ENCODE assay signal across 8 mouse cellular contexts in genomic region chr15:99391975-99392374, GRCm38 (mm10). TPM values are rescaled to one million over a fixed set of nuclear protein-coding genes. Genes with fewer than 3 reads are reported as not detected.
DNase-seq lines count a peak whose midpoint lies in the region; ATAC-seq and TF ChIP-seq lines count a peak whose summit lies in the region.

No protein-coding gene starts in this region.

- no peaks in the 10 kb centered on the region for H3K27me3 ChIP-seq in intestine, postnatal 0 days (replicated peaks; ENCODE audit: control insufficient read depth, insufficient read depth, low read length)

- DNase-seq in gastrocnemius, adult 2 months: no peak
- no peak for DNase-seq in gastrocnemius, postnatal 36 days
- no peak for DNase-seq in ovary, postnatal 10 days (ENCODE audit: low spot score)
- no peak for DNase-seq in urinary bladder, adult 2 months (ENCODE audit: low spot score)
- DNase-seq in lung, adult 2 months: no peak

- peak overlapping the region; percentile 99 for H3K27ac ChIP-seq in gastrocnemius, adult 2 months
- H3K27ac ChIP-seq in brown adipose tissue, adult 24 weeks (replicated peaks; ENCODE audit: low read depth, low read length): peak overlapping the region; percentile 62
- H3K27ac ChIP-seq in intestine, postnatal 0 days (ENCODE audit: low read depth, low read length): peak overlapping the region; percentile 76
- peak overlapping the region; percentile 91 for H3K27ac ChIP-seq in macrophage

- H3K9ac ChIP-seq in intestine, postnatal 0 days (ENCODE audit: low read depth, low read length): peak overlapping the region; percentile 50; the same call in 1 of the 2 replicates

- H3K4me3 ChIP-seq in gastrocnemius, adult 2 months: peak overlapping the region; percentile 93
- peak overlapping the region; percentile 49 for H3K4me3 ChIP-seq in brown adipose tissue, adult 24 weeks (ENCODE audit: insufficient read depth, low read depth, low read length)
- peak overlapping the region; percentile 96 for H3K4me3 ChIP-seq in intestine, postnatal 0 days (ENCODE audit: low read depth, low read length)
- H3K4me3 ChIP-seq in macrophage (ENCODE audit: inconsistent target): peak overlapping the region; percentile 97
- no peak overlapping the region for H3K4me3 ChIP-seq in lung, adult 2 months (replicated peaks; ENCODE audit: extremely low read depth, low read depth, low read length)

- no peak for ATAC-seq in intestine, postnatal 0 days

- H3K4me2 ChIP-seq in intestine, postnatal 0 days (replicated peaks; ENCODE audit: low read depth): peak overlapping the region; percentile 70

- WGBS in intestine, postnatal 0 days: 46% methylated on average over 6 of the region's 6 CpGs
- 85% methylated on average over 5 of the region's 6 CpGs for WGBS in macrophage (ENCODE audit: missing documents)
- 62% methylated on average over 6 of the region's 6 CpGs for WGBS in lung, adult 2 months

- no peak for TF ChIP-seq CTCF in gastrocnemius, adult 2 months (IDR thresholded peaks at IDR 0.05)
- no peak for TF ChIP-seq CTCF in intestine, postnatal 0 days (IDR thresholded peaks at IDR 0.05; ENCODE audit: low read depth)
- no peak for TF ChIP-seq CTCF in lung, adult 2 months (IDR thresholded peaks at IDR 0.05; ENCODE audit: insufficient read depth, low read length)

- no peak for TF ChIP-seq POLR2A in lung, adult 2 months (IDR thresholded peaks at IDR 0.05; ENCODE audit: borderline replicate concordance, extremely low read depth, low read depth, low read length)

- peaks cover 41% of the 10 kb centered on the region for H3K79me2 ChIP-seq in macrophage (ENCODE audit: inconsistent target)

- H3K36me3 ChIP-seq in intestine, postnatal 0 days (ENCODE audit: control insufficient read depth, insufficient read depth): no peaks in the 10 kb centered on the region
- H3K36me3 ChIP-seq in macrophage (ENCODE audit: inconsistent target): no peaks in the 10 kb centered on the region

- no peaks in the 10 kb centered on the region for H3K9me3 ChIP-seq in intestine, postnatal 0 days (ENCODE audit: control insufficient read depth)

- H3K4me1 ChIP-seq in brown adipose tissue, adult 24 weeks (ENCODE audit: control insufficient read depth, insufficient read depth, insufficient read length, low read length): peaks cover 11% of the 10 kb centered on the region
- H3K4me1 ChIP-seq in intestine, postnatal 0 days (replicated peaks; ENCODE audit: control insufficient read depth, insufficient read depth, low read length): peaks cover 6% of the 10 kb centered on the region
- H3K4me1 ChIP-seq in lung, adult 2 months (ENCODE audit: control insufficient read depth, insufficient read depth, low read length): peaks cover 19% of the 10 kb centered on the region

- intact Hi-C loops in gastrocnemius, adult 2 months (cut with DNase I): no loop called here
- intact Hi-C loops in gastrocnemius, postnatal 36 days (cut with DNase I): no loop called here

RNA-seq across cellular contexts. Expression of gene Tmbim6, which starts 0.7 kb away (rescaled TPM):
- total RNA-seq in gastrocnemius, adult 2 months (2021): 100 to 1,000 TPM; 181 to 184 TPM
- total RNA-seq in gastrocnemius, postnatal 36 days (2021): 100 to 1,000 TPM; 165 to 172 TPM
- polyA plus RNA-seq in brown adipose tissue, adult 24 weeks (2012; ENCODE audit: insufficient read depth, insufficient read length, missing spikeins): 290 and 634 TPM in 2 replicates
- 1,126 and 1,190 TPM in 2 replicates for polyA plus RNA-seq in intestine, postnatal 0 days (2015; fragmentation: Nextera tagmentation; extraction: Ambion mirVana)
- 100 to 1,000 TPM; 200 to 542 (median 362) TPM for total RNA-seq in macrophage (2018; cell fraction: chromatin; rRNA removed)
- total RNA-seq in macrophage (2018; cell fraction: cytosol; rRNA removed): 100 to 1,000 TPM; 437 to 919 (median 656) TPM
- total RNA-seq in macrophage (2018; cell fraction: nucleus; rRNA removed): 1,000 to 10,000 TPM in 5 of 26 experiments, 100 to 1,000 TPM in 21; 516 to 1,185 (median 814) TPM
- 449 to 584 TPM (median 516 TPM) in 3 replicates for polyA plus RNA-seq in macrophage (2018)
- 331 and 342 TPM in 2 replicates for polyA plus RNA-seq in urinary bladder, adult 2 months (2012; rRNA removed)
- 1,026 and 1,059 TPM in 2 replicates for polyA plus RNA-seq in lung, adult 2 months (2012; rRNA removed)

RNA-seq across cellular contexts. Expression of gene Fmnl3, which starts 21.7 kb away (rescaled TPM):
- 1 to 10 TPM; 5.5 to 7.2 TPM for total RNA-seq in gastrocnemius, adult 2 months (2021)
- 1 to 10 TPM; 6.6 to 7.0 TPM for total RNA-seq in gastrocnemius, postnatal 36 days (2021)
- polyA plus RNA-seq in brown adipose tissue, adult 24 weeks (2012; ENCODE audit: insufficient read depth, insufficient read length, missing spikeins): 3.6 and 6.7 TPM in 2 replicates
- 5.6 and 5.9 TPM in 2 replicates for polyA plus RNA-seq in intestine, postnatal 0 days (2015; fragmentation: Nextera tagmentation; extraction: Ambion mirVana)
- 10 to 100 TPM in 21 of 26 experiments, 1 to 10 TPM in 5; 2.4 to 38.1 (median 15.1) TPM for total RNA-seq in macrophage (2018; cell fraction: chromatin; rRNA removed)
- total RNA-seq in macrophage (2018; cell fraction: cytosol; rRNA removed): 10 to 100 TPM in 7 of 26 experiments, 1 to 10 TPM in 19; 5.2 to 12.7 (median 9.1) TPM
- total RNA-seq in macrophage (2018; cell fraction: nucleus; rRNA removed): 10 to 100 TPM in 13 of 26 experiments, 1 to 10 TPM in 13; 4.9 to 30.3 (median 9.9) TPM
- 7.2 to 21.2 TPM (median 8.2 TPM) in 3 replicates for polyA plus RNA-seq in macrophage (2018)
- 8.9 and 9.9 TPM in 2 replicates for polyA plus RNA-seq in urinary bladder, adult 2 months (2012; rRNA removed)
- polyA plus RNA-seq in lung, adult 2 months (2012; rRNA removed): 53.4 and 58.9 TPM in 2 replicates
